Mouse (Mus musculus): ENCODE measurements at regions not wholly inside any gene's neighbourhood (a gene's known extent, or its start where the extent isn't known, plus 50 kb on each side); places are given as distances from the start of the nearest gene placed in this dataset.

DNA sequence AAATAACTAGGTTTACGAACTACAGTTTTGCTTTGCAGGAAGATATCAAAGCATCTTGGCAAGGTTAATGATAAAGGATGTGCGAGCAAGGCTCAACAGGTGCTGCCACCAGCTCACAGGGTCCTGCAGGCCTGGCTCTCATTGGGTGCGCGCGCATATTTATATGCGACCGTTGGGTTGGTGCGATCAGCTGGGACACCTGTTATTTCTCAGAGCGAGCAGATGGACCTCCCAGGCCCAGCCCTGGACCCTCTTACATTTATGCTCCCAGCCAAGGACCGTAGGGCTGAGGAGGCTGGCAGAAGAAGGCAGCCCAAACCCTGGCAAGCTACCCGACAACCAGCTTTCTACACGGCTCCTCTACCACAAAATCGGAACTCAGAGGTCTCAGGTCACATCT is 260.8 kb downstream of the Actr3 start:
- no peak for ATAC-seq (ENCODE audit: low FRiP score)

DNA sequence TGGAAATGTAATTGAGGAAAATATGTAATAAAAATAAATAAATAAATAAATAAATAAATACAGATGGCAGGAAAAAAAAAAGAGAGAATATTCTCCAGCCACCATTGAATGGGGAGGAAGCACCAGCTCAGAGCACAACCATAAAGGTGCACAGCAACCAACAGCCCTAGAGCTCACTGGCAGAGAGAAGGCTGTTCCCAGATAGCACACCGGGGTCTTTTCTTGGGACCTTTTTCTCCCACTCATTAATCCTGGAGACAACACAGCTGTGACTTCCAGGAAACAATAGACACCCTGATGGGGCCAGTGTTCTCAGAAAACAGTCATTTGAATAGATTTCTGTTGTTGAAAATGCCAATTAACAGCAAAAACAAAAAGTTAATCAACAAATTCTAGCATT is 263.1 kb downstream of the Actr3 start:
- no peak overlapping the region for H3K4me2 ChIP-seq (replicated peaks; ENCODE audit: low read depth, low read length)
- no peak overlapping the region for H3K4me3 ChIP-seq (ENCODE audit: low read depth, low read length)
- 58% methylated on average over 1 of the region's 1 CpGs for WGBS
- ATAC-seq (ENCODE audit: low FRiP score) (no peak), DNase-seq (ENCODE audit: low spot score) (no peak)
- H3K27me3 ChIP-seq (ENCODE audit: control insufficient read depth, insufficient read depth, low read length) = no peaks in the 10 kb centered on the region
- no peaks in the 10 kb centered on the region for H3K4me1 ChIP-seq (replicated peaks; ENCODE audit: control insufficient read depth, insufficient read depth, low read length)
- H3K27ac ChIP-seq (ENCODE audit: low read depth, low read length) = no peak overlapping the region
- H3K9ac ChIP-seq (ENCODE audit: low read depth, low read length) = no peak overlapping the region
- no peaks in the 10 kb centered on the region for H3K9me3 ChIP-seq (ENCODE audit: control insufficient read depth, low read length)
- H3K36me3 ChIP-seq (ENCODE audit: control insufficient read depth, insufficient read depth, low read length) = no peaks in the 10 kb centered on the region

More for the DNA sequence above, 260.8 kb downstream of the Actr3 start:
- Histone ChIP-seq H3K4me3 (ENCODE audit: low read depth, low read length) (no peak overlapping the region), H3K4me1 (replicated peaks; ENCODE audit: control insufficient read depth, insufficient read depth, low read length) (no peaks in the 10 kb centered on the region), H3K36me3 (ENCODE audit: control insufficient read depth, insufficient read depth, low read length) (no peaks in the 10 kb centered on the region), H3K27me3 (ENCODE audit: control insufficient read depth, insufficient read depth, low read length) (no peaks in the 10 kb centered on the region), H3K9me3 (ENCODE audit: control insufficient read depth, low read length) (no peaks in the 10 kb centered on the region), H3K9ac (ENCODE audit: low read depth, low read length) (no peak overlapping the region), H3K4me2 (replicated peaks; ENCODE audit: low read depth, low read length) (no peak overlapping the region), H3K27ac (ENCODE audit: low read depth, low read length) (no peak overlapping the region)
- DNase-seq (ENCODE audit: low spot score) = no peak
- 94% methylated on average over 13 of the region's 13 CpGs for WGBS

DNA sequence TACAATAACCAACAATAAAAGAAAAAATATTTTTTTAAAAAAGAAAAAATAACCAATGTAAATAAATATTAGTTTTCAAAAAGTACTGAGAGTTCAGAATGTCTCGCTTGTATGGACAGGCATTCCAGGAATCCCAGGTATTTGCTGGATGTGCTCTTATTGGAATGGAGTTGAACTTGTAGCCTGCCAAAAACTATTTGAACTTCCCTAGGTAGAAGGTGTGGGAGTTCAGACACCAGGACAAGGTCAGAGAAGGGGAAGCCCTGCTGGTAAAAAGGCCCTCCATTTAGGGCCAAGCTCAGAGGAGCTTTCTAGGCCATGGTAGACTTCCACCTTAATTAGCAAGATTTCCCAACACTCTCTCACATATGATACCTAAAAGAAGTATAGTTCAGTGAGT is 270.3 kb downstream of the Actr3 start:
- ATAC-seq (ENCODE audit: low FRiP score) (no peak), DNase-seq (ENCODE audit: low spot score) (no peak)
- no peak overlapping the region for H3K4me2 ChIP-seq (replicated peaks; ENCODE audit: low read depth, low read length)
- no peak overlapping the region for H3K27ac ChIP-seq (ENCODE audit: low read depth, low read length)
- H3K36me3 ChIP-seq (ENCODE audit: control insufficient read depth, insufficient read depth, low read length) = no peaks in the 10 kb centered on the region
- no peak overlapping the region for H3K9ac ChIP-seq (ENCODE audit: low read depth, low read length)
- H3K9me3 ChIP-seq (ENCODE audit: control insufficient read depth, low read length) = no peaks in the 10 kb centered on the region
- no peaks in the 10 kb centered on the region for H3K27me3 ChIP-seq (ENCODE audit: control insufficient read depth, insufficient read depth, low read length)
- H3K4me3 ChIP-seq (ENCODE audit: low read depth, low read length) = no peak overlapping the region
- 81% methylated on average over 1 of the region's 1 CpGs for WGBS
- no peaks in the 10 kb centered on the region for H3K4me1 ChIP-seq (replicated peaks; ENCODE audit: control insufficient read depth, insufficient read depth, low read length)

DNA sequence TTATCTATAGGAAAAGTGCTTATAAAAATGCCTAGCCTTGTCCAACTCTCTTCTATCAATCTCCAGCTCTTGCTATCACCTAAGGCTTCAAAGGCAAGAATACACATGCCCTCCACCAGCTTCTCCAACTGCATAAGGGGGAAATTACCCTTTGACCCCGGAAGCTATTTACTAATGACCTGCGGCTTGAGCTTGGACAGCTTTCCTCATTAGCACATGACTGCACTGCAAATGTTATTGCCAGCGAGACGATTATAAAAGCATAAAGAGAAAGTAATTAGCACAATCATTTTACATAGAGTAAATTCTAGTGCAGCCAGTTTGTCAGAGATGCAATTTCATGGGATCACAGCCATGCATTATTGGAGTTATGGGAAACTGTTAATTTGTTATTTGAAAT is 277.0 kb downstream of the Actr3 start:
- H3K36me3 ChIP-seq (ENCODE audit: control insufficient read depth, insufficient read depth, low read length) = no peaks in the 10 kb centered on the region
- no peaks in the 10 kb centered on the region for H3K27me3 ChIP-seq (ENCODE audit: control insufficient read depth, insufficient read depth, low read length)
- ATAC-seq (ENCODE audit: low FRiP score) = no peak
- no peak overlapping the region for H3K27ac ChIP-seq (ENCODE audit: low read depth, low read length)
- H3K4me1 ChIP-seq (replicated peaks; ENCODE audit: control insufficient read depth, insufficient read depth, low read length) = no peaks in the 10 kb centered on the region
- H3K4me3 ChIP-seq (ENCODE audit: low read depth, low read length) = no peak overlapping the region
- no peak for DNase-seq (ENCODE audit: low spot score)
- no peak overlapping the region for H3K4me2 ChIP-seq (replicated peaks; ENCODE audit: low read depth, low read length)
- no peaks in the 10 kb centered on the region for H3K9me3 ChIP-seq (ENCODE audit: control insufficient read depth, low read length)
- H3K9ac ChIP-seq (ENCODE audit: low read depth, low read length) = no peak overlapping the region
- WGBS = 84% methylated on average over 4 of the region's 4 CpGs

DNA sequence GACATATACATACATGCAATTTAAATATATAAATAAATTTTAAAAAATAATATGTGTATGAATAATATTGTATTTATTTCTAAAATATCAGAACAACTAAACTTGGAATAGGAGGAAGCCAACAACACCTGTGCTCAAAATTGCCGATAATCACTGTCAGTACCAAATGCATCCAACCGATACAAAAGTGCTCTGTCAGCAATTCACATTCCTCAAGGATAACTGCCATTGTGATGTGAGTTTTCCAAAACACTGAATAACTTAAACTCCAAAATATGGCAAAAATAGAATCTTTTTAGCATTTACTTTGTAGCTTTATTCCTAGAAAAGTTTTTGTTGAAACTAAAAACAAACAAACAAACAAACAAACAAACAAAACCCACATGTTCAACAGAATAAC is 279.4 kb downstream of the Actr3 start:
- no peak for DNase-seq (ENCODE audit: low spot score)
- 92% methylated on average over 2 of the region's 2 CpGs for WGBS
- no peak overlapping the region for H3K27ac ChIP-seq (ENCODE audit: low read depth, low read length)
- H3K9ac ChIP-seq (ENCODE audit: low read depth, low read length) = no peak overlapping the region
- no peaks in the 10 kb centered on the region for H3K27me3 ChIP-seq (ENCODE audit: control insufficient read depth, insufficient read depth, low read length)
- H3K9me3 ChIP-seq (ENCODE audit: control insufficient read depth, low read length) = no peaks in the 10 kb centered on the region
- H3K4me3 ChIP-seq (ENCODE audit: low read depth, low read length) = no peak overlapping the region
- H3K4me2 ChIP-seq (replicated peaks; ENCODE audit: low read depth, low read length) = no peak overlapping the region
- H3K36me3 ChIP-seq (ENCODE audit: control insufficient read depth, insufficient read depth, low read length) = no peaks in the 10 kb centered on the region
- ATAC-seq (ENCODE audit: low FRiP score) = no peak
- no peaks in the 10 kb centered on the region for H3K4me1 ChIP-seq (replicated peaks; ENCODE audit: control insufficient read depth, insufficient read depth, low read length)

DNA sequence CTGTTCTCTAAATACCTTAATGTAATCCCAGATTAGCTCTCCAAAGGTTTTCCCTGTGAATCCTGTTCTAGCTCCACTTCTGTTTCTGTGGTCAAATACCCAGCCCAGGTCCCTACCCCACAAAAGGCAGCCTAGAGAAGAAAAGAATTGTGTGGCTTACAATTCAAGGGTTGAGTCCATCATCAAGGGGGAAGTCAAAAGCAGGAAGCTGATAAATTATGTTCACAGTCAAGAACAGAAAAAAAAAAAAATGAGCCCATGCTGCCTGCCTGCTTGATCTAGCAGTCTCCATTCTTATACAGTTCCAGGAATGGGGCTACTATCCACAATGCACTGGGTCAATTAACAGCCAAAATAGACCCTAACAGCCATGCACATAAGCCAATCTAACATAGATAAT is 285.7 kb downstream of the Actr3 start:
- no peaks in the 10 kb centered on the region for H3K36me3 ChIP-seq (ENCODE audit: control insufficient read depth, insufficient read depth, low read length)
- no peaks in the 10 kb centered on the region for H3K9me3 ChIP-seq (ENCODE audit: control insufficient read depth, low read length)
- no peak overlapping the region for H3K4me3 ChIP-seq (ENCODE audit: low read depth, low read length)
- H3K9ac ChIP-seq (ENCODE audit: low read depth, low read length) = no peak overlapping the region
- no peak for ATAC-seq (ENCODE audit: low FRiP score)
- DNase-seq (ENCODE audit: low spot score) = no peak
- no peak overlapping the region for H3K4me2 ChIP-seq (replicated peaks; ENCODE audit: low read depth, low read length)
- no peaks in the 10 kb centered on the region for H3K4me1 ChIP-seq (replicated peaks; ENCODE audit: control insufficient read depth, insufficient read depth, low read length)
- no peak overlapping the region for H3K27ac ChIP-seq (ENCODE audit: low read depth, low read length)
- no peaks in the 10 kb centered on the region for H3K27me3 ChIP-seq (ENCODE audit: control insufficient read depth, insufficient read depth, low read length)

DNA sequence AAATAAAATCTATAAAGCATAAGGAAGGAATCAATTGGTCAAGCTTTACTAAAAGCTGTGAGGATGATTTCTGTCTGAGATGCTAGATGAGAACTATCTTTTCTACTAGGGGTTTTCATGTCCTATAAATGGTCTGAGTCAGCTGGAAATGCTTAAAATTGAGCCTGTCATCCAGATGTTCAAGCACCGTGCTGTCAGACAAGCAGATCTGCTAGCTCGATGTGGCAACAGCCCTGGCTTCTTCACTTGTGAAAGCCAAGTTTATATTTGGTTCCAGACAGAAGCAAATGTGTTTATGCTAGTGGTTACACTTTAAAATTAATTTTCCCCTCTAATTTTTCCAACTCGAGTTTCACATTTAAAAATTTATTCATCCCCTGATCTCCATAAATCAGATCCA is 311.7 kb downstream of the Actr3 start:
- Histone ChIP-seq H3K4me2 (replicated peaks; ENCODE audit: low read depth, low read length) (no peak overlapping the region), H3K27ac (ENCODE audit: low read depth, low read length) (no peak overlapping the region), H3K4me1 (replicated peaks; ENCODE audit: control insufficient read depth, insufficient read depth, low read length) (no peaks in the 10 kb centered on the region), H3K4me3 (ENCODE audit: low read depth, low read length) (no peak overlapping the region), H3K27me3 (ENCODE audit: control insufficient read depth, insufficient read depth, low read length) (no peaks in the 10 kb centered on the region), H3K36me3 (ENCODE audit: control insufficient read depth, insufficient read depth, low read length) (no peaks in the 10 kb centered on the region), H3K9me3 (ENCODE audit: control insufficient read depth, low read length) (no peaks in the 10 kb centered on the region), H3K9ac (ENCODE audit: low read depth, low read length) (no peak overlapping the region)
- no peak for DNase-seq (ENCODE audit: low spot score)
- ATAC-seq (ENCODE audit: low FRiP score) = no peak
- WGBS = 77% methylated on average over 3 of the region's 3 CpGs

DNA sequence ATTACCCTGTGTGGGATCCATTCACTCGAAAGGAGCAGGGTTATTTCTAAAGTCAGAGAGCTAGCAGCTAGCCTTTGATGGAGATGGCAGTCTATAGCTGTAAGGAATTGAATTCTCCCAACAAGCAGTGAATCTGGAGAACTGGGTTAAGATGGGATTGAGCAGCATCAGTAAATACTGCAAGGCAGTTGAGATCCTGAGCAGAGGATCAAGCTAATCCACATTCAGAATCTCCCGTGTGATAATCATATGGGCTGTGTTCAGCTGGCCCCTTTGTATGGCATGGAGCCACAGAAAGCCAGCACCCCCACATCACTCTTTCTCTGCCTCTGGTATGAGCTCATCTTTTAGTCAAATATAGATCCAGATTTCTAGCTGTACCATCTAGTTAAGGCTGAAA is 334.9 kb downstream of the Actr3 start:
- Histone ChIP-seq H3K4me2 (replicated peaks; ENCODE audit: low read depth, low read length) (no peak overlapping the region), H3K9me3 (ENCODE audit: control insufficient read depth, low read length) (no peaks in the 10 kb centered on the region), H3K4me3 (ENCODE audit: low read depth, low read length) (no peak overlapping the region), H3K4me1 (replicated peaks; ENCODE audit: control insufficient read depth, insufficient read depth, low read length) (no peaks in the 10 kb centered on the region), H3K9ac (ENCODE audit: low read depth, low read length) (no peak overlapping the region), H3K27ac (ENCODE audit: low read depth, low read length) (no peak overlapping the region), H3K36me3 (ENCODE audit: control insufficient read depth, insufficient read depth, low read length) (no peaks in the 10 kb centered on the region), H3K27me3 (ENCODE audit: control insufficient read depth, insufficient read depth, low read length) (no peaks in the 10 kb centered on the region)
- ATAC-seq (ENCODE audit: low FRiP score) (no peak), DNase-seq (ENCODE audit: low spot score) (no peak)
- WGBS = 86% methylated on average over 2 of the region's 2 CpGs

DNA sequence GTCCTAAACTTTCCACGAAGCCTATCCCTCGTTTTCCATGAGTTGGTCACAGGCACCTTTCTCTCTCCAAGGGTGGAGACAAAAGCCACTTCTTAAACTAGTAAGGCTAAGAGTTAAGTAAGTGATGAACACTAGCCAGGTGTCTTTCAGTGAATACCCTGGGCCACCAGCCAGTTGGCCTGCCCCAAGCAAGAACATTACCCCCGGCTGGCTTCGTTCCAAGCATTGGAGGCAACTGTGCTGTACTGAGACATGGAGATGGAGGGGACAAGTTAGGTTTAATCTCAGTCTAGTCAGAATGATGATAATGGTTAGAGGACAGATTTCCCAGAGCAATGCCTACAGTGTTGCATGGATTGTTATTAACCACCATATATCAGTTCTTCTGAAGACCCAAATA is 350.6 kb downstream of the Actr3 start:
- Histone ChIP-seq H3K27me3 (ENCODE audit: control insufficient read depth, insufficient read depth, low read length) (no peaks in the 10 kb centered on the region), H3K36me3 (ENCODE audit: control insufficient read depth, insufficient read depth, low read length) (no peaks in the 10 kb centered on the region), H3K9me3 (ENCODE audit: control insufficient read depth, low read length) (no peaks in the 10 kb centered on the region), H3K4me2 (replicated peaks; ENCODE audit: low read depth, low read length) (no peak overlapping the region), H3K4me3 (ENCODE audit: low read depth, low read length) (no peak overlapping the region), H3K9ac (ENCODE audit: low read depth, low read length) (no peak overlapping the region), H3K27ac (ENCODE audit: low read depth, low read length) (no peak overlapping the region), H3K4me1 (replicated peaks; ENCODE audit: control insufficient read depth, insufficient read depth, low read length) (no peaks in the 10 kb centered on the region)
- no peak for DNase-seq (ENCODE audit: low spot score)
- 89% methylated on average over 4 of the region's 4 CpGs for WGBS
- ATAC-seq (ENCODE audit: low FRiP score) = no peak
